Mouse (Mus musculus): Measurements from ENCODE around the gene Pus7. TPM values are rescaled to one million over a fixed set of nuclear protein-coding genes. Genes with fewer than 3 reads are reported as not detected.

The Pus7 gene
- total and polyA plus RNA-seq, 3 experiments: 95.8 to 142 TPM; not detected in 1

- Histone ChIP-seq H3K4me3 (ENCODE audit: control insufficient read depth in 1 of 2, insufficient read depth in 1 of 2, low read depth in 2 of 2, low read length in 2 of 2) (no peak overlapping the region), H3K27ac (ENCODE audit: control insufficient read depth, low read depth, low read length) (no peak overlapping the region), H3K9me3 (replicated peaks; ENCODE audit: insufficient read depth, low read length) (no peaks in the 10 kb centered on the region), H3K36me3 (ENCODE audit: control insufficient read depth in 1 of 2, insufficient read depth in 2 of 2, low read length in 2 of 2) (peaks cover 31 to 37% of the 10 kb centered on the region in 2 experiments), H3K27me3 (ENCODE audit: control insufficient read depth in 1 of 2, insufficient read depth in 2 of 2, low read length in 2 of 2) (no peaks in the 10 kb centered on the region), H3K9ac (ENCODE audit: control insufficient read depth, low read depth, low read length, poor library complexity, severe bottlenecking) (no peak overlapping the region), H3K79me2 (ENCODE audit: control insufficient read depth, insufficient read depth, low read length, poor library complexity) (peaks cover 18% of the 10 kb centered on the region), H3K4me1 (ENCODE audit: control insufficient read depth in 1 of 2, insufficient read depth in 2 of 2, low read length in 2 of 2) (peaks cover 9 to 19% of the 10 kb centered on the region in 2 experiments)
- DNase-seq (ENCODE audit: low read depth, low spot score): no peak
- TF ChIP-seq POLR2AphosphoS2 (IDR thresholded peaks at IDR 0.05; ENCODE audit: low read length): no peak
- no peak for TF ChIP-seq ZNF384 (IDR thresholded peaks at IDR 0.05; ENCODE audit: low read depth, low read length)
- TF ChIP-seq ZMIZ1 (IDR thresholded peaks at IDR 0.05; ENCODE audit: low read depth, low read length): no peak
- no peak for TF ChIP-seq HCFC1 (IDR thresholded peaks at IDR 0.05; ENCODE audit: low read depth, low read length)
- TF ChIP-seq NRF1 (IDR thresholded peaks at IDR 0.05; ENCODE audit: insufficient read depth, low read depth, low read length, poor library complexity, severe bottlenecking): no peak
- TF ChIP-seq CTCF (IDR thresholded peaks at IDR 0.05 in 2 of 3, conservative IDR thresholded peaks at IDR 0.05 in 1 of 3; ENCODE audit: control insufficient read depth in 1 of 3, insufficient read depth in 1 of 3, low read depth in 2 of 3, low read length in 3 of 3, poor library complexity in 1 of 3, severe bottlenecking in 1 of 3): no peak
- no peak for TF ChIP-seq ZKSCAN1 (IDR thresholded peaks at IDR 0.05; ENCODE audit: low read depth, low read length)
- TF ChIP-seq UBTF (IDR thresholded peaks at IDR 0.05; ENCODE audit: borderline replicate concordance, insufficient read depth, low read depth, low read length): no peak
- no peak for TF ChIP-seq CHD1 (IDR thresholded peaks at IDR 0.05; ENCODE audit: low read depth, low read length)
- no peak for TF ChIP-seq RCOR1 (IDR thresholded peaks at IDR 0.05; ENCODE audit: low read depth, low read length)
- TF ChIP-seq TBP (IDR thresholded peaks at IDR 0.05; ENCODE audit: low read depth, low read length): no peak
- no peak for TF ChIP-seq SIN3A (IDR thresholded peaks at IDR 0.05; ENCODE audit: low read length)
- no peak for TF ChIP-seq JUND (IDR thresholded peaks at IDR 0.05; ENCODE audit: low read depth, low read length)
- no peak for TF ChIP-seq MEF2A (IDR thresholded peaks at IDR 0.05; ENCODE audit: extremely low read depth, insufficient replicate concordance, low read depth, low read length, poor library complexity, severe bottlenecking)
- TF ChIP-seq POLR2AphosphoS5 (IDR thresholded peaks at IDR 0.05; ENCODE audit: borderline replicate concordance, low read depth, low read length): no peak
- TF ChIP-seq SMC3 (IDR thresholded peaks at IDR 0.05; ENCODE audit: low read depth, low read length): no peak
- TF ChIP-seq GATA1 (IDR thresholded peaks at IDR 0.05; ENCODE audit: low read depth, low read length): no peak
- no peak for TF ChIP-seq TAL1 (IDR thresholded peaks at IDR 0.05; ENCODE audit: low read length)
- no peak for TF ChIP-seq POLR2A (IDR thresholded peaks at IDR 0.05; ENCODE audit: control insufficient read depth in 1 of 2, insufficient read depth in 1 of 2, low read depth in 1 of 2, low read length in 2 of 2, poor library complexity in 1 of 2)
- TF ChIP-seq RAD21 (IDR thresholded peaks at IDR 0.05; ENCODE audit: low read depth, low read length): no peak
These were observed 9.2 kb upstream of the Pus7 start for GRCm38 (mm10) chr5:23792726-23793125.

DNA sequence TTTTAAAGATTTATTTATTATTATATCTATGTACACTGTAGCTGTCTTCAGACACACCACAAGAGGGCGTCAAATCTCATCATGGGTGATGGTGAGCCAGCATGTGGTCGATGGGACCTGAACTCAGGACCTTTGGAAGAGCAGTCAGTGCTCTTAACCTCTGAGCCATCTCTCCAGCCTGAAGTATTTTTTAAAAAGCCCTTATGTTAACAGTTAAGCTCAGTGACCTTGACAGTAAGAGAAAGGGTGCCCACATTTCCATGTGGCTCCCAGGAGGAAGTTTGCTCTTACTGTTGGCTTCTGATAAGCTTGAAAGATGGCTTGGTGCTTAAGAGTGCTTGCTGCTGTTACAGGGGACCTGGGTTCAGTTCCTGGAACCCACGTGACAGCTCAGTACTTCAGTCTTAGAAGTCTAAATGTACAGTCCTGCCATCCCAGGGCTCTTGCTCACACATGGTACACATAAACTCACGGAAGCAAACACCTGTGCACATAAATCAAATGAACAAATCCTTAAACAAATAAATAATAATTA lies 5.6 kb upstream of the Pus7 start:
- Histone ChIP-seq H3K9ac (ENCODE audit: control insufficient read depth, low read depth, low read length, poor library complexity, severe bottlenecking) (peak overlapping the region; percentile 89), H3K27ac (ENCODE audit: control insufficient read depth, low read depth, low read length) (peak overlapping the region; percentile 82), H3K4me1 (ENCODE audit: control insufficient read depth in 1 of 2, insufficient read depth in 2 of 2, low read length in 2 of 2) (peaks cover 9 to 24% of the 10 kb centered on the region in 2 experiments), H3K27me3 (ENCODE audit: control insufficient read depth in 1 of 2, insufficient read depth in 2 of 2, low read length in 2 of 2) (no peaks in the 10 kb centered on the region), H3K4me3 (ENCODE audit: control insufficient read depth in 1 of 2, insufficient read depth in 1 of 2, low read depth in 2 of 2, low read length in 2 of 2) (peak overlapping the region; percentile 65 to 84; a peak in 2 of 4 replicates), H3K79me2 (ENCODE audit: control insufficient read depth, insufficient read depth, low read length, poor library complexity) (peaks cover 18% of the 10 kb centered on the region), H3K36me3 (ENCODE audit: control insufficient read depth in 1 of 2, insufficient read depth in 2 of 2, low read length in 2 of 2) (peaks cover 13 to 34% of the 10 kb centered on the region in 2 experiments), H3K9me3 (replicated peaks; ENCODE audit: insufficient read depth, low read length) (no peaks in the 10 kb centered on the region)
- DNase-seq (ENCODE audit: low read depth, low spot score): peak; percentile 94
- TF ChIP-seq CTCF (IDR thresholded peaks at IDR 0.05 in 2 of 3, conservative IDR thresholded peaks at IDR 0.05 in 1 of 3; ENCODE audit: control insufficient read depth in 1 of 3, insufficient read depth in 1 of 3, low read depth in 2 of 3, low read length in 3 of 3, poor library complexity in 1 of 3, severe bottlenecking in 1 of 3): peak in 2 of 3 experiments; percentile 14 to 38; a peak in 4 of 6 replicates
- peak; percentile 59; the same call in 1 of the 2 replicates for TF ChIP-seq ELF1 (IDR thresholded peaks at IDR 0.05; ENCODE audit: low read depth, low read length)
- no peak for TF ChIP-seq POLR2AphosphoS2 (IDR thresholded peaks at IDR 0.05; ENCODE audit: low read length)
- no peak for TF ChIP-seq RAD21 (IDR thresholded peaks at IDR 0.05; ENCODE audit: low read depth, low read length)
- peak; percentile 34; the same call in 1 of the 2 replicates for TF ChIP-seq HCFC1 (IDR thresholded peaks at IDR 0.05; ENCODE audit: low read depth, low read length)
- TF ChIP-seq KAT2A (conservative IDR thresholded peaks at IDR 0.05; ENCODE audit: low read depth, low read length): no peak
- TF ChIP-seq MXI1 (IDR thresholded peaks at IDR 0.05; ENCODE audit: low read depth, low read length): peak; percentile 94
- no peak for TF ChIP-seq SMC3 (IDR thresholded peaks at IDR 0.05; ENCODE audit: low read depth, low read length)
- TF ChIP-seq MAX (IDR thresholded peaks at IDR 0.05; ENCODE audit: low read length): peak; percentile 95
- TF ChIP-seq POLR2AphosphoS5 (IDR thresholded peaks at IDR 0.05; ENCODE audit: borderline replicate concordance, low read depth, low read length): no peak
- peak; percentile 92 for TF ChIP-seq GATA1 (IDR thresholded peaks at IDR 0.05; ENCODE audit: low read depth, low read length)
- TF ChIP-seq GABPA (IDR thresholded peaks at IDR 0.05; ENCODE audit: low read depth, low read length): no peak
- peak; percentile 80 for TF ChIP-seq ETS1 (IDR thresholded peaks at IDR 0.05; ENCODE audit: low read depth, low read length)
- TF ChIP-seq NRF1 (IDR thresholded peaks at IDR 0.05; ENCODE audit: insufficient read depth, low read depth, low read length, poor library complexity, severe bottlenecking): no peak
- no peak for TF ChIP-seq CHD1 (IDR thresholded peaks at IDR 0.05; ENCODE audit: low read depth, low read length)
- peak; percentile 87; the same call in 1 of the 2 replicates for TF ChIP-seq BHLHE40 (IDR thresholded peaks at IDR 0.05; ENCODE audit: borderline replicate concordance, low read depth, low read length)
- TF ChIP-seq ZC3H11A (IDR thresholded peaks at IDR 0.05; ENCODE audit: low read depth, low read length): no peak
- TF ChIP-seq USF1 (IDR thresholded peaks at IDR 0.05; ENCODE audit: low read depth, low read length): peak; percentile 95

Data from MEL (cell line).